Mouse (Mus musculus): ENCODE measurements around the gene Asb11. TPM values are rescaled to one million over a fixed set of nuclear protein-coding genes. Genes with fewer than 3 reads are reported as not detected.

The Asb11 gene
- polyA plus RNA-seq (2012; fragmentation: generic; extraction: Trizol): not detected
- long read RNA-seq, experiment 1: 0 reads
- long read RNA-seq, experiment 2, partial matches to known transcripts: 0 of 1 reads
- long read RNA-seq, experiment 2, other reads (novel, unspliced or antisense): 1 of 1 reads

- Histone ChIP-seq H3K36me3 (ENCODE audit: control insufficient read depth, insufficient read depth) (no peaks in the 10 kb centered on the region), H3K79me3 (ENCODE audit: low read depth) (no peaks in the 10 kb centered on the region), H3K79me2 (ENCODE audit: control insufficient read depth, insufficient read depth) (no peaks in the 10 kb centered on the region), H3K27me3 (ENCODE audit: control insufficient read depth, insufficient read depth, insufficient read length) (no peaks in the 10 kb centered on the region), H3K4me3 (ENCODE audit: insufficient read depth, poor library complexity, severe bottlenecking) (no peak within 1 kb of the TSS), H3ac (ENCODE audit: control insufficient read depth, insufficient read length, low read depth) (no peak within 1 kb of the TSS)
- no peak for TF ChIP-seq CEBPB (IDR thresholded peaks at IDR 0.05; ENCODE audit: low read depth)
- no peak for TF ChIP-seq MYOG (IDR thresholded peaks at IDR 0.05; ENCODE audit: control insufficient read depth, extremely low read depth, insufficient read length)
- no peak for TF ChIP-seq MAX (IDR thresholded peaks at IDR 0.05)
- TF ChIP-seq CTCF (IDR thresholded peaks at IDR 0.05; ENCODE audit: control insufficient read depth, insufficient read depth, insufficient read length): no peak
- TF ChIP-seq USF1 (IDR thresholded peaks at IDR 0.05; ENCODE audit: low read depth): no peak
- no peak for TF ChIP-seq FOSL1 (IDR thresholded peaks at IDR 0.05; ENCODE audit: insufficient read depth, low read length, poor library complexity, severe bottlenecking)
- no peak for TF ChIP-seq MYOD1 (IDR thresholded peaks at IDR 0.05; ENCODE audit: control insufficient read depth, insufficient read length, low read depth)
Measured at GRCm38 (mm10) chrX:164436709-164437108, at the start of gene Asb11. TSS of gene Asb11 (plus strand) at chrX:164436994.

DNA sequence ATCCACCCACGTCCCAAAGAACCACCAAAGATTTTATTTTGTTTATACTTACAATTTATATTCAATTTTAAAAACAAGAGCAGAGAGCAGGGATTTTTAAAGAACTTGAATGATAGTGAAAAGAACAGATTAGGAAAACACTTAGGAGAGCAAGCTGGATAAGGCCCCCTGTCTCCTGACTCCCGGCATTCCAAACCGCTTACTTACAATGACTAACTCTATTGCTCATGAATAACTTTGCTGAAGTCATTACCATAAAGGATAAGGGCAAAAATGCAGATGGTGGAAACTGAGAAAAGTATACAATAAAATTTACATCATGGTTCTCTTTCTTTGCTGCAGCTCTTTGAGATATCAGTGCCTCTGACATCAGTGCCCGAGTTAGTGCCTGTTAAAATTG lies 42.7 kb upstream of the Asb11 start:
- Histone ChIP-seq H3K79me3 (ENCODE audit: low read depth) (no peaks in the 10 kb centered on the region), H3K4me3 (ENCODE audit: insufficient read depth, poor library complexity, severe bottlenecking) (no peak overlapping the region), H3K27me3 (ENCODE audit: control insufficient read depth, insufficient read depth, insufficient read length) (no peaks in the 10 kb centered on the region), H3K36me3 (ENCODE audit: control insufficient read depth, insufficient read depth) (no peaks in the 10 kb centered on the region), H3K79me2 (ENCODE audit: control insufficient read depth, insufficient read depth) (no peaks in the 10 kb centered on the region), H3ac (ENCODE audit: control insufficient read depth, insufficient read length, low read depth) (no peak overlapping the region)
- no peak for TF ChIP-seq MYOD1 (IDR thresholded peaks at IDR 0.05; ENCODE audit: control insufficient read depth, insufficient read length, low read depth)
- no peak for TF ChIP-seq USF1 (IDR thresholded peaks at IDR 0.05; ENCODE audit: low read depth)
- TF ChIP-seq FOSL1 (IDR thresholded peaks at IDR 0.05; ENCODE audit: insufficient read depth, low read length, poor library complexity, severe bottlenecking): no peak
- no peak for TF ChIP-seq MYOG (IDR thresholded peaks at IDR 0.05; ENCODE audit: control insufficient read depth, extremely low read depth, insufficient read length)
- no peak for TF ChIP-seq MAX (IDR thresholded peaks at IDR 0.05)
- no peak for TF ChIP-seq CEBPB (IDR thresholded peaks at IDR 0.05; ENCODE audit: low read depth)
- no peak for TF ChIP-seq CTCF (IDR thresholded peaks at IDR 0.05; ENCODE audit: control insufficient read depth, insufficient read depth, insufficient read length)

- Histone ChIP-seq H3K79me3 (ENCODE audit: low read depth) (no peaks in the 10 kb centered on the region), H3K4me3 (ENCODE audit: insufficient read depth, poor library complexity, severe bottlenecking) (no peak overlapping the region), H3ac (ENCODE audit: control insufficient read depth, insufficient read length, low read depth) (no peak overlapping the region), H3K27me3 (ENCODE audit: control insufficient read depth, insufficient read depth, insufficient read length) (no peaks in the 10 kb centered on the region), H3K36me3 (ENCODE audit: control insufficient read depth, insufficient read depth) (no peaks in the 10 kb centered on the region), H3K79me2 (ENCODE audit: control insufficient read depth, insufficient read depth) (no peaks in the 10 kb centered on the region)
- TF ChIP-seq MAX (IDR thresholded peaks at IDR 0.05) (no peak), USF1 (IDR thresholded peaks at IDR 0.05; ENCODE audit: low read depth) (no peak), CEBPB (IDR thresholded peaks at IDR 0.05; ENCODE audit: low read depth) (no peak), CTCF (IDR thresholded peaks at IDR 0.05; ENCODE audit: control insufficient read depth, insufficient read depth, insufficient read length) (no peak), MYOD1 (IDR thresholded peaks at IDR 0.05; ENCODE audit: control insufficient read depth, insufficient read length, low read depth) (no peak), FOSL1 (IDR thresholded peaks at IDR 0.05; ENCODE audit: insufficient read depth, low read length, poor library complexity, severe bottlenecking) (no peak), MYOG (IDR thresholded peaks at IDR 0.05; ENCODE audit: control insufficient read depth, extremely low read depth, insufficient read length) (no peak)
Measured at GRCm38 (mm10) chrX:164398456-164398855, 38.3 kb upstream of the Asb11 start.

- H3K79me3 ChIP-seq (ENCODE audit: low read depth): no peaks in the 10 kb centered on the region
- H3ac ChIP-seq (ENCODE audit: control insufficient read depth, insufficient read length, low read depth): no peak overlapping the region
- H3K27me3 ChIP-seq (ENCODE audit: control insufficient read depth, insufficient read depth, insufficient read length): no peaks in the 10 kb centered on the region
- no peaks in the 10 kb centered on the region for H3K36me3 ChIP-seq (ENCODE audit: control insufficient read depth, insufficient read depth)
- TF ChIP-seq MAX (IDR thresholded peaks at IDR 0.05): no peak
- no peak for TF ChIP-seq MYOD1 (IDR thresholded peaks at IDR 0.05; ENCODE audit: control insufficient read depth, insufficient read length, low read depth)
- no peak for TF ChIP-seq CTCF (IDR thresholded peaks at IDR 0.05; ENCODE audit: control insufficient read depth, insufficient read depth, insufficient read length)
- no peak for TF ChIP-seq FOSL1 (IDR thresholded peaks at IDR 0.05; ENCODE audit: insufficient read depth, low read length, poor library complexity, severe bottlenecking)
- no peak for TF ChIP-seq CEBPB (IDR thresholded peaks at IDR 0.05; ENCODE audit: low read depth)
- TF ChIP-seq MYOG (IDR thresholded peaks at IDR 0.05; ENCODE audit: control insufficient read depth, extremely low read depth, insufficient read length): no peak
- no peak for TF ChIP-seq USF1 (IDR thresholded peaks at IDR 0.05; ENCODE audit: low read depth)
- no peaks in the 10 kb centered on the region for H3K79me2 ChIP-seq (ENCODE audit: control insufficient read depth, insufficient read depth)
- H3K4me3 ChIP-seq (ENCODE audit: insufficient read depth, poor library complexity, severe bottlenecking): no peak overlapping the region
Measured at GRCm38 (mm10) chrX:164405080-164405649, 31.6 kb upstream of the Asb11 start.

DNA sequence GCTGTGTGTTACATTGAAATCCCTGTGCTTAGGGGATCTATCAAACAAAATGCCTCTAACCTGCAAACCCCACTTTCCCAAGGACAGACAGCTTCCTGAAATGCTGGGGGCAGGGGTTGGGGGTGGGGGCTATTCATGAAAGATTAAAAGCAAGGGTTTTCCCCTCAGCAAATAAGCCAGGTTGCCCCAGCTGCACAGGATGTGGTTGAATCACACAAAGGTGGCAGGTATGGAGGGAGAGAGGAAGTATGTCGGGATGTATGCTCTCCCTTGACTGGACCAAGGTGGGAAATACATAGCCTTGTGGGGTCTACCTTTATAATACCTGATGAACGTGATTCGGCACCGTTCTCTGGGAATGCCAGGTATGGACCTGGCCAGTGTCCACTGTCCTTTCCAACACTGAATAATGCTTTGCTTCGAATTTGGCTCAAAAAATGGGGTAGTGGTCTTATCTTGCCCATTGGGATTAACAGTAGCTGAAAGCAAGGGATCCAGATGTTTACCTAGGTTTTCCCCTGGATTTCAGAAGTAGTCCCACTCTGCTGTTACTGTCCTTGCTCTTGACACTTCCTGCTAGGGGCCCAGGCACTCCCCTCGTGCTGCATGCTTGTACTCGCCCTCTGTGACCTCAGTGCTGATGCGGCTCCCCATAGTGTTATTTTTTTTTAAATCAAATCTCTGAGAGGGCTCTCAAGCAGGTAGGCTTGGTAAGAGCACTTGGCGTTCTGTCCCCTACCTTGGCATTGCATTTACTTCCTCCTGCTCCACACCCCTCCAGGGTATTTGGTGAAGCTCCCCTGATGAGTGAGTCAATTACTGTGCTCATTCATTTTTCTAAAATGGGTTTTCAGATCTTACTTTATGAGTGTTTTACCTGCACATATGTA lies 30.4 kb upstream of the Asb11 start:
- TF ChIP-seq MAX (IDR thresholded peaks at IDR 0.05): no peak
- TF ChIP-seq FOSL1 (IDR thresholded peaks at IDR 0.05; ENCODE audit: insufficient read depth, low read length, poor library complexity, severe bottlenecking): no peak
- TF ChIP-seq MYOG (IDR thresholded peaks at IDR 0.05; ENCODE audit: control insufficient read depth, extremely low read depth, insufficient read length): no peak
- TF ChIP-seq MYOD1 (IDR thresholded peaks at IDR 0.05; ENCODE audit: control insufficient read depth, insufficient read length, low read depth): no peak
- no peak for TF ChIP-seq CEBPB (IDR thresholded peaks at IDR 0.05; ENCODE audit: low read depth)
- no peak for TF ChIP-seq CTCF (IDR thresholded peaks at IDR 0.05; ENCODE audit: control insufficient read depth, insufficient read depth, insufficient read length)

More for the DNA sequence above, 30.4 kb upstream of the Asb11 start:
- Histone ChIP-seq H3K36me3 (ENCODE audit: control insufficient read depth, insufficient read depth) (no peaks in the 10 kb centered on the region), H3K79me2 (ENCODE audit: control insufficient read depth, insufficient read depth) (no peaks in the 10 kb centered on the region), H3ac (ENCODE audit: control insufficient read depth, insufficient read length, low read depth) (no peak overlapping the region), H3K4me3 (ENCODE audit: insufficient read depth, poor library complexity, severe bottlenecking) (no peak overlapping the region), H3K79me3 (ENCODE audit: low read depth) (no peaks in the 10 kb centered on the region), H3K27me3 (ENCODE audit: control insufficient read depth, insufficient read depth, insufficient read length) (no peaks in the 10 kb centered on the region)

All from C2C12 (cell line).